Mouse (Mus musculus): ENCODE data around the gene Gucd1. TPM values are rescaled to one million over a fixed set of nuclear protein-coding genes. Genes with fewer than 3 reads are reported as not detected.
A peak's percentile ranks its signal among the peaks of the same experiment; 100 is the strongest.
"Not testable (repeated sequence)": the region's sequence is repeated elsewhere in the genome, so short reads cannot be mapped to it uniquely, and the experiment has no call there.

Gucd1 gene
- total RNA-seq, 4 experiments from 2014 or later, result 46.7 to 68.3 (median 56.0) TPM

DNA sequence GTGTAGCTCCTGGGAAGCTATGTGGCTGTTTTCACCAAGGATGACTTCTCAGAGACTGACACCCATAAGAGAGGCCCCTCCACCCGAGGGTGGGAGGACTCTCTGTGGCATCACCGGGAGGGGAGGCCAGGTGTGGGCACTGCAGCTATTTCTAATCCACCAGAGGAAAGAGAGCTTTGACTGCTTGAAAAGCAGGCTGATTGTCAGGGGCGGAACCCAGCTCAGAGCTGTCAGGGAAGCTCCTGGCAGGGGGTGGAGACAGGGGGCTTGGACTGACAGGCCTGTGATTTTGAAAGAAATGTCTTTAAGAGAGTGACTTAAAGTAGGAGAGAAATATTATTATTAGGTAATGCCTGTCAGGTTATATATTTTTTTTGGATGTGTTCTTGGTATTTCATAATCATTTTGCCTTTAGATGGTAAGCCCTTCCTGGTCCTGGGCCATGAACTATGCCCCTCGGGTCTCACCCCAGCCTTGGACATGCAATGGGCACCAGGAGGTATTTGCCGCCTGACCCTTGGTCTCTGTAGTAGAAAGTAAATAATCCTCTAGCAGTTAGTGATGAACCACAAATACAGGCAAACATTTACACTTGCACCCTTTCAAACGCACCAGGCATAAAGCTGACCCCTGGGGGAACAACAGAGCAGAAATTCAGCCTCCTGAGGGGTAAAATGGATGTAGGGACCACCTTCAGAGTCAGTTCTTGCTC lies 42.5 kb downstream of the Gucd1 start:
- not testable (repeated sequence) for DNase-seq (ENCODE audit: low spot score in 2 of 2)

DNA sequence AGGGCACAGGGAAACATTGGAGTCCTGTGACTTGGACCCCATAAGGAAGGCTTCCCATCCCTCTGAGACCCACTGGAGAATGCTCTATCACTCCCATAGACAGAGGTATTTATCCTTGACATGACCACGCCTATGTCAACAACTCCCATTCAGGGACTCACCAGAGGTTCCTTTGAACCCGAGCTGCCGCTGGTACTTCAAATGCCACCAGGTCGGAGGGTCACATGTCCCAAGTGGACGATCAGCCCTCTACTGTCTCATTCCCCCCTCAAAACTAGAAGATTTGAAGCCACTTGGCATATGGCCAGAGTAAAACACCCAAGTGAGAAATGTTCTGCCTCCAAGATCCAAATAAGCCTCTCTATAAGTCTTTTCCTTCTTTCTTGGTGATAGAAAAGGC lies 43.2 kb downstream of the Gucd1 start:
- no peak for DNase-seq (ENCODE audit: low spot score in 2 of 2)

DNA sequence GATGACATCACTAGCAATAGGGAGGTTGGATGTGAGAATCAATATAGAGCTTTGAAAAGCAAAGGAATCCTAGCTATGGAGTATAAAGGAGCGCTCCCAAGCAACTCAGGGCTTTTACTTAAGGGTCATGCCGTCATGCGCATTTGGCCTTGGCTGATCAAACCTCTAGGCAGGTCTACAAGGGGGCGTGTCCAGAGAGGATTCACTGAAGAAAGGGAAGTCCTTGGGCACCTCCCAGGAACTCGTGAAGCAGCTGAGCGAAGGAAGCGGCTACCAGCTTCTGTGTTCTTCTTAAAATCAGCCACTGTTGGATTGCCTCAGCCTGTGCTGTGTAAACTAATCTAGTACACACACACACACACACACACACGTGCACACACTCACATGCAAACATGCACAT lies 44.4 kb downstream of the Gucd1 start:
- DNase-seq (ENCODE audit: low spot score in 2 of 2), result no peak

DNA sequence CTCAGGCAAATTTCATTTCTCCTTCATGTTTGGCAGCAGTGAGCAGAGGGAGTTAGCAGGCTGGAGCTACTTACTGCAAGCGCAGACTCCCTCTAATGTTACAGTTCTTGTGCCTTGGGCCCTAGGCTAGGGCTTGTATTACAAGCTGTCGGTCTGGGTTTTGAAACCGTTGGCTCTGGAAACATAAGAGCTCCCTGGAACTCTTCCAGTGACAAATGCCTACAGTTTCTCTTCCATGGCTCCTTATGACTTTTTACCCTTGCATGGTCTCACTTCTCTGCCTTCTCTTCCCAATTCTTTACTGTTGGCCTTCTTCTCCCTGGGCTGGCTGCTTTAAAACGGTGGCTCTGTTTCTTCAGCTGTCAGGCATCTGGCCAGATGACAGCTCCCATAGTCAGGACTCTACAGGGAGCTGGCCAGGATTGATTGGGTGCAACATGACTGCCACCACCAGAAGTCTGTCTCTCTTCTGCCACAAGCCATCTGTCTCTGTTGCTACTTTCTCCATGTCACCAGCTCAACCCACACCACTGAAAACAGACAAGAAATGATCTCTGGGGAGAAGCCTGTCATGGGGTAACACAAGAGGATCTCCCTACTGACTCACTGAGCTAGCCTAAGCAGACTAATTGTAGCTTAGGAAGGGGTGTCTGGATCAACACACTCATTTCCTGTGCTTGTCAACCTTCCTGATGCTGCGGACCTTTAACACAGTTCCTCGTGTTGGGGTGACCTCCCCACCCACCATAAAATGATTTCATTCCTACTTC lies 51.8 kb downstream of the Gucd1 start:
- peak; percentile 24 to 41 for DNase-seq (ENCODE audit: low spot score in 2 of 2)

DNA sequence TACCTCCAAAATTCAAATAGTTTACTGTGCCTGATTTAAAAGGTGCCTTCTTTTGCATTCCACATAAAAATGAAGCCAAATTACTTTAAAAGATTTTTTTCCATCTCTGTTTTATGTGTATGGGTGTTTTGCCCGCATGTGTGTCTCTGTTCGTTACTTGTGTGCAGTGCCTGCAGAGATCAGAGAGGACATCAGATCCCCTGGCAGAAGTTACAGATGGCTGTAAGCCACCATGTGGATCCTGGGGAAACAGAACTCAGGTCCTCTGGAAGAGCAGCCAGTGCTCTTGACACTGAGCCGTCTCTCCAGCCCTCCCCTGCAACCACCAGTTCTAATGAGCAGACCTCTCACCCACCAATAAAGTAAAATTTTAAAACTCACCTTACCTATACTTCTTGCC lies 55.0 kb downstream of the Gucd1 start:
- DNase-seq (ENCODE audit: low spot score in 2 of 2), result no peak

DNA sequence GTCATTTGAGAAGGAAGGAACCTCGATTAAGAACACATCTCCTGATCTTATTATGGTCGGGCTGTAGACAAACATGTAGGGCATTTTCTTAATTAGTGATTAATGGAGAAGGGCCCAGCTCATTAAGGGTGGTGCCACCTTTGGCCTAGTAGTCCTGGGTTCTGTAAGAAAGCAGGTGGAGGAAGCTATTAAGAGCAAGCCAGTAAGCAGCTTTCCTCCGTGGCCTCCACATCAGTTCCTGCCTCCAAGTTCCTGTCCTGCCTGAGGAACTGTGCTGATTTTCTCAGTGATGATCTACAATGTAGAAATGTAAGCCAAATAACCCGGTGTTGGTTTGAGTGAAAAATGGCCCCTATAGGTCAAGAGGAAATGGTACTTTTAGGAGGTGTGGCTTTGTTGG lies 59.4 kb downstream of the Gucd1 start:
- no peak for DNase-seq (ENCODE audit: low spot score in 2 of 2)

DNA sequence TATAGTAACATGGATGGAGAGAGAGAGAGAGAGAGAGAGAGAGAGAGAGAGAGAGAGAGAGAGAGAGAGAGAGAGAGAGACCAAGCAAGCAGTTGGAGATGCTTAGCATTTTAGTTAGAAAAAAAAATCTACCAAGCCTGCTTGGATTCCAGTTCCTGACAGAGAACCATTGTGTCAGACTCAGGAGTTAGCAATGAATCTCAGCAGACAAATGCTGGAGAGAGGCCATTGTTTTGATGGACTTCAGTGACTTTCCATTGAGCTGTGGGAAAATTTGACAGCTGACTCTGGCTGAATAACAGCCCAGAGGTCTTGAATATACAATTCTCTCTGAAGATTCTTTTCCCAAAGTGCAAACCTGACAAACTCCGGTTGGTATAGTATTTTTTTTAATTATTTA lies 59.9 kb downstream of the Gucd1 start:
- DNase-seq (ENCODE audit: low spot score in 2 of 2), result no peak

DNA sequence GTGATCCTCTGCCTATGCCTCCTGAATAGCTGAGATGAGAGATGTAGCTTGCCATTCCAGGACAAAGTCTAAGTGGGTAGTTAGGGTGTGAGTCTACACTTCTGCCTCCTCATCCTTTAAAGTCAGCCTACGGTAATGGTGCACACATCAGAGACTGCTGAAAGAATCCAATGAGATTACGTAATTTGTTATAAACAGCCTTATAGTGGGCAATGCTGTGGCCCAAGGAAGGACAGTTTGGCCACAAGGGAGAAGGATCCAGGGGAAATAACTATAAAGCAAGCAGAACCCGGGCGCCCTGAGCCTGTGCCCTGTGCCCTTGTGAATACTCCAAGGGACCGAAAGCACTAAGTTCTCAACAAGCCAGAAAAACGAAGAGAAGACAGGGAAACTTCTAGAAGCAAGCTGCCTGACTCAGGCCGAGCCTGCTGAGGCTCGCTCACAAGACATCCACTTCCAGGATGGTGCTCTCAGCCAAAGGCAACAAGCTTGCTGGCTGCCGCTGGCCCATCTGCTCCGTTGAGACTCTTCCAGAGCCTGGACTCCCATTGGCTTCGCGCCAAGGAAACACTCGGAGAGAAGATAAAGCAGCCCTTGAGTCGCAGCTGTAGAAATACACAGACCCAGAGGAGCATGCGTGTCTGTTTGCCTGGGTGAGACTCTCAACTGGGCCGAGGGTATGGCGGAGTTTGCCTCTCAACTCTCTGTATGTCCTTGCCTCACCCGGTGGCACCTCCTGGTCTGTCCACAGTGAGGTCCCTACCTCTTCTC lies 61.5 kb downstream of the Gucd1 start:
- not testable (repeated sequence) for DNase-seq (ENCODE audit: low spot score in 2 of 2)

DNA sequence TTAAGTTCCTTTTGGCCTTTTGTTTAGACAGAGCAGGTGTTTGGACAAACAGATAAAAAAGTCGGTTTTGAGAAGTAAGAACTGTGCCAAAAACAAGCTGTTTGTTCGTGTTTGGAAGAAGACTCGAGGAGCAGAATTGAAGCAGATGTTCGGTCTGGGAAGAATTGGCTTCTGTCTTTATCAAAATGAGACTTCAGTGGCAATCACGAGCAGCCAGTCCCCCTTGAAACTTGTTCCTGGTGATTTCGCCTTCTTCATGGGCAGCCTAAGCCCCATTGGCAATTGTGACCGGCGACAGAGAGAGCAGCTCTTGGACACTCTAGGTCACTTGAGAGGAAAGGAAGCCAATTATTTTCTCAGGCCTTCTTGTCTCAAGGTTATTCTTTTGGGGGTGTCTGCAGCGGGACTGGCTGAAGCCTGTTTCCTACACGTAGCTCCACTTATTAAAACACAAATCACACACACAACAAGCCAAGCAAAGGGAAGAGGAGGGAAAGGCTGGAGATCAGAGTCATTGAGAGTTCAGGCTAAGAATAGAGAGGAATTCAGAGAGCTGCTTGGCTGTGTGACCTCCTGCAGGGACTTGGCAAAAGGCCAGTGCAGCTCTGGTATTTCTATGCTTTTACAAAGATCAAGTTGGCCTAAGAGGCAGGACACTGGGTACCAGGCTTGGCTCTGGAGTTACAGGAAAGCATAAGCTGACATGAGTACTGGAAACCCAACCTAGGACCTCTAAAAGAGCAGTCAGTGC lies 66.6 kb downstream of the Gucd1 start:
- peak; percentile 43 to 44 for DNase-seq (ENCODE audit: low spot score in 2 of 2)

DNA sequence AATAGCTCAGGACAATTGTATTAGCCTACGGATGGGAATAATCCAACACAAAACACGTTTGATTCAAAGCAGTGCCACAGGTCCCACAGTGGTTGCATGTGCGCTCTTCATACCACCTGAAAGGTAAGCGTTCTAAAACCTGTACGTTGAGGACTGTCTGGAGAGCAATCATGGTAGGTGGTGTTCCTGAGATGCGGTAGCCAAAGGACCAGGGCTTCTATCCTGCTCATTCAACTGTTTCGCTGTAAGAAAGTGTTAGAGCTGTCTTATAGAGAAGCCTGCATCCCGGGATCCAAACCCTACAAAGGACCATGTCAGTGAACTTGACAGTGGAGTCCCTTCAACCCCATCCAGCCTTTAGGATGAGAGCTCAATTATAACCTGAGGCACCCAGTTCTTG lies 67.4 kb downstream of the Gucd1 start:
- DNase-seq (ENCODE audit: low spot score in 2 of 2), result no peak

DNA sequence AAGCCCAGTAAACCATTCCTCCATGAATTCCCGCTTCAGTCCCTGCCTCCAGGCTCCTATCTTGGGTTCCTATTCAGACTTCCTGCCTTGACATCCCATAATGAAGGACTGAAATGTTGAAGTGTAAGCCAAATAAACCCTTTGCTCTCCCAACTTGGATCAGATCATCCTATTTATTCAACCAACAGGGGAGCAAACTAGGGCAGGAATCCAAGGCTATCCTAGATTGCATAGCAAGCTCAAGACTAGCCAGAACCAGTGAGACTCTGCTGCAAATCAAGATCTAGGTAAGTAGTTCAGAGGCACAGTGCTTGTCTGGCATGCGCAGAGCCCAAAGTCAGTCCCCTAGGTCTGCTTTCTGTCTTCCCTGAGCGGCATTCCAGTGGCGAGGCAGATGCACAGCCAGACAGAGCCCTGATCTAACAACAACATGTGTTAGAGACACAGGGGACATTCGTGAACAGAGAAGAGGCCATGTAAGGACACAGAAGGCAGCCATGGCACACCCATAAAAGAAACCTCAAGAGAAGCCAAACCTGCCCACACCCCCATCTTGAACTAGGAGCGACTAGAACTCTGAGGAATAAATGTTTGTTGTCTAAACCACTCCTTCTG lies 68.9 kb downstream of the Gucd1 start:
- no peak for DNase-seq (ENCODE audit: low spot score in 2 of 2)

DNA sequence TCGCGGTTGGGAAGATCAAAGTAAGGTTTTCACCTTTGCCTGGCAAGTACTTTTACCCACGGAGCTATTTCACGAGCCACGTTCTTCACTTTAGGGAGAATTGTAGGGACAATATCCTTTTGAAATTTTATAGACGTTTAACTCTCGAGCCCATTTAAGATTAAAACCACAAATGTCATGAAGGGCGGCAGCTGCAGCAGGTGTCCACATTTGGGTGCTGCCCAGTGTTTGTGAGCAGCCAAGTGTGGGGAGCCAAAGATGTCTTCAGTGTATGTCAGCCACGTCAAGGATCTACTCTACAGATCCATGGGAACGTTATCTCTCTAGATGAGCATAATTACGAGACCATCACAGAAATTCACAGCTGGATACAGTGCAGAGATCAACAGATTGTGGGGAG lies 70.3 kb downstream of the Gucd1 start:
- no peak for DNase-seq (ENCODE audit: low spot score in 2 of 2)

DNA sequence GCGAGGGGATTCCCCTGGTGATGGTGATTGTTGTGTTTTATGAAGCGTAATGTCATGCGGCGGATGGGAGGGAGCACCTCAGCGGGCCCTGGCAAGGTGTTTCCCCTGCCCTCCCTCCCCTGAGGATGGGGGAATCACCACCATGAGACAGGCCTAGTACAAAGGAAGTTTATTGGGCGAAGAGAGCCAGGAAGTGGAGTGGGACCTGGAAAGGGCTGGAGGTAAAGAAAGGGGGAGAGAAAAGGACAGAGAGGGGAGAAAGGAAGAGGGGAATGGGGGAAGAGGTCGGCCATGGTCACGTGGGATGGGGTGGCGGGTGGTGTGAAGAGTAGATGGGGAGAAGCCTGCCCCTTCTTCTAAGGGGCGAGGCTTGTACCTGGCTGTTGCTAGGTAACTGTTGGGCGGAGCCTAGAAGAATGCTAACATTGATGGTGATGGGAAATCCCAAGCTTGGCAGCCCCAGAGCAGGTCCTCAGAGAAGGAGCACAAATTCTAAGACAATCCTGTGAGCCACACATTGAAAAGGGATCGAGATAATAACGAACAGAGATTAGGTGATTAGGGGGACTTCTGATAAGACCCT lies 71.2 kb downstream of the Gucd1 start:
- DNase-seq (ENCODE audit: low spot score in 2 of 2), result no peak

DNA sequence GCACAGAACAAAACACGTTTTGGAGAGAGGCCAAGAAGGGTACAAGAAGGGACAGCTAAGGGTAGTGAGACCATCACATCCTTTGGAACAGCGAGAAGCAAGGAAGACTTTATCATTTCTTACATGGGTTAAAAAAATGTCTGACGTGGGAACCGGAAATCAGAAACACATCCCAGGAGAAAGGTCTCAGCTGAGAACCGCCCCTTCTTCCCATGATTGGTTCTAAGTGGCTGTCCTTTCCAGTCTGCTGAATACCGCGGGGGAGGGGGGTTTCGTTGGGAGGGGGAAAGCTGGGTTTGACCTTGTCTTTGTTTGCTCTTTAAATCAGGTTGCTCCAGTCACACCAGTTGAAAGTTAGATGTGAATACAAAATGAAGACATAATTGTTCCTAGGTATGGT lies 72.7 kb downstream of the Gucd1 start:
- DNase-seq (ENCODE audit: low spot score in 2 of 2), result no peak

DNA sequence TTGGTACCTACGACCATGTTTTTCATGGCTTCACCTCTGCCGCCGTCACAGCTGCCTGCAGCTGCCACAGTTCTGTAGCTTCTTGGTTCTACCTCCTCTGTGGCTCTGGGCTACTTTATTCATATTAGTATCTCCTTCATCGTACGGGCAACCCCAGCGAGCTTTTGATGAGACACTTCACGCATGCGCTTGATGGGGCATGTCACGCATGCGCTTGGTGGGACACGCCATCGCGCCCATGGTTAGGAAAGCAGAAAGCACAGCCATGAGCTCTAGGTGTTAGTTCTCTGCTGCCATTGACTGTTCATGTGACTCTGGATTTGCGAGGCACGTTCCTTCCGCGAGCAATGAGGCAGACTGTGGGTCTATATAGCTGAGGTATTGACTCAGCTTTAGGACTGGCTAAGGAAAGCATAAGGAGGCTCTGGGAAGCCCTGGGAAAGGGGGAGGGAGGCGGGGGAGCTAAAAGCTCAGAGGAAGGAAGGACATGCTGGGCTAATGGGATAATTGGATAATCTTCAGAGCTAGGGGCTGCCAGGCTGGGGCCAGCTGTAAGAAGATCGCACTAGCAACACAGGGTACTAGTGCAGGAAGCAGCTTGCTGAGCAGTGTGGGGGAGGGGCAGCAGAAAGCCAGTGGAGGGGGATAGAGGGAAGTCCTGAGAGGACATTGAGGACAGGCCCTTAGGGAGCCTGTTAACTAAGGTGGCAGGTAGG lies 73.5 kb downstream of the Gucd1 start:
- DNase-seq (ENCODE audit: low spot score in 2 of 2), result no peak

DNA sequence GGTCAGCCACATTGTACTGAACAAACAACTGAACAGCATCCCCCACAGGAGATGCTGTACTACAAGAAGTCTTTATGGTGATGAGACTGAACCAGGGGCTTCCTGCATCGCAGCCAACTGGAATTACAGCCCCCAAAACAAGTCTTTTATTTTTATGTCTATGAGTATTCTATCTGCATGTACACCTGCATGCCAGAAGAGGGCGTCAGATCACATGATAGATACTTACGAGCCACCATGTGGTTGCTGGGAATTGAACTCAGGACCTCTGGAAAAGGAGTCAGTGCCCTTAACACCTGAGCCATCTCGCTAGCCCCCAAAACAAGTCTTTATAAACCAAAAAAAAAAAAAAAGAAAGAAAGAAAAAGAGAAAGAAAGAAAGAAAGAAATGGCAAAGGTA lies 74.8 kb downstream of the Gucd1 start:
- DNase-seq (ENCODE audit: low spot score in 2 of 2), result no peak

DNA sequence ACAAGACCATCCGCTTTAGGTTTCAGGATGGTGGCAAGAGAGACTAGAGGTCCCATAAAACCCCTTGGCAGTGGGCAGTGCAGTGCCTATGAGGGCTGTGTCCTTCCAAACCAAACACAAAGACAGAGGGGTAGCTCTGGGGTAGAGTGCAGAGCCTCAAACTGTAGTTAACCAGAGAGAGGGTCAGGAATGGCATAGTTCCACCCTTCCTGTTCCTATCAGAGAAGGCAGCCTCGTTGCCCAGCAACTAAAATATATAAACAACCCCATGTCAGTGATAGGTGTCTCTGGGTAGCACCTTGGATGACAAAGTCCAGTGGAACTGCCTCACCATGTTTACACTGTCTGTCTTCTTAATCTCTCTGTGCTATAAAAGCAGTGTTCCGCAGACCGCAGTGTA lies 76.0 kb downstream of the Gucd1 start:
- no peak for DNase-seq (ENCODE audit: low spot score in 2 of 2)

DNA sequence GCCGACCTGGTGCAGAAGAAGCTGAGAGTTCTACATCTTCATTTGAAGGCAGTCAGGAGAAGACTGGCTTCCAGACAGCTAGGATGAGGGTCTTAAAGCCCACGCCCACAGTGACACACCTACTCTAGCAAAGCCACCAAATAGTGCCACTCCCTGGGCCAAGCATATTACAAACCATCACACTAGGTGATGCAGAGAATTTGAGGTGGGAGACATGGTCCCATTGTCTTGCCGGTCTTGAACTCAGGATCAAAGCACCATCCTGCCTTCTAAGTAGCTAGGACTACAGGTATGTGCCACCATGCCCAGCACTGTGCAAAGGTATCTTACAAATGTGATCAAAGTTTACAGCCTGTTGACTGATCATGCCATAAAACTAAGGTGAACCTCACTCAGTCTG lies 77.0 kb downstream of the Gucd1 start:
- no peak for DNase-seq (ENCODE audit: low spot score in 2 of 2)

DNA sequence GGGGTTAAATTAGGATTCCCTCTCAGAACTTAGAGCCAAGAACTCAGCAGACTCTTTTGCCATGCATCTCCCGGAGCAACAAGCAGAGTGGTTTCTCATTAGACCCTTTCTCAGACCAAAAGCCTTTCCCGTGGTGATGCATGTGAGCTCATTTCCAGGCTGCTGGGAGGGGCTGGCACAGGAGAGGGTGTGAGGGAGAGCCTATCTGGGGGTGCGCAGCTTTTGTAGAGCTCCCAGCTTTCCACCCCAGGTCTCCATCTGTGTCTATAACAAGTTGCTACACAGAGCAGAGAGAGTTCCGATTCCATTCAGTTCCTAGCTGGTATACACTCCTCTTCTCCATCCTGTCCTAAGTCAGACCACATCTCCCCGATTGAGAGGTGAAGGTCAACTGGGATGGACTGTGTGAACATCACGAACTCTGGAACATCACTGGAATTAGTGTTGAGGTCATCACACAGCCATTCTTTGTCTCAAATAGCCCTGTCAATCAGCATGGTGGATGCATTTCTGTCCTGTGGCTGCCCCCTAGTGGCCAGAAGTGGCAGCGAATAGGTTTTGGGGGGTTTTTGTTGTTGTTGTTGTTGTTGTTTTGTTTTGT lies 78.5 kb downstream of the Gucd1 start:
- no peak for DNase-seq (ENCODE audit: low spot score in 2 of 2)
